Mouse (Mus musculus) myocyte (in vitro differentiated cells): ENCODE data around the gene Tanc2. TPM values are rescaled to one million over a fixed set of nuclear protein-coding genes. Genes with fewer than 3 reads are reported as not detected.
A peak's percentile ranks its signal among the peaks of the same experiment; 100 is the strongest.

Source experiments
- H3K27me3 ChIP-seq: one replicate; pipeline ENCODE4 v1.6.1; 2011; ENCODE audit not compliant: control insufficient read depth, insufficient read depth, insufficient read length
- H3K36me3 ChIP-seq: one replicate; pipeline ENCODE4 v1.6.1; 2011; ENCODE audit not compliant: control insufficient read depth, insufficient read depth
- H3K4me2 ChIP-seq: one replicate; pipeline ENCODE4 v1.6.1; 2011; ENCODE audit warnings: low read depth, control low read depth
- H3K4me3 ChIP-seq: one replicate; pipeline ENCODE4 v1.5.1; 2011; ENCODE audit warnings: mild to moderate bottlenecking, control low read depth, moderate library complexity
- H3K79me2 ChIP-seq: one replicate; pipeline ENCODE4 v1.6.1; 2011; ENCODE audit not compliant: control insufficient read depth, insufficient read depth
- H3ac ChIP-seq: one replicate; pipeline ENCODE4 v1.6.1; 2011; ENCODE audit not compliant: control insufficient read depth, insufficient read length
- CEBPB ChIP-seq: IDR thresholded peaks from 2 replicates; pipeline ENCODE4 v1.6.1; 2011; ENCODE audit warnings: mild to moderate bottlenecking, moderate library complexity; ENCODE audit not compliant: poor library complexity, insufficient read depth, severe bottlenecking
- E2F4 ChIP-seq: IDR thresholded peaks from one replicate; pipeline ENCODE4 v1.6.1; 2011; ENCODE audit warnings: mild to moderate bottlenecking, control low read depth, moderate library complexity; ENCODE audit not compliant: insufficient read depth
- MAX ChIP-seq: IDR thresholded peaks from one replicate; pipeline ENCODE4 v1.6.1; 2011; ENCODE audit warnings: low read depth, mild to moderate bottlenecking, control low read depth
- MYOD1 ChIP-seq, 3 experiments: IDR thresholded peaks; one replicate each; pipeline ENCODE4 v1.6.1; 2011; ENCODE audit warnings: control low read depth in 2 of 3, low read depth in 2 of 3, mild to moderate bottlenecking in 2 of 3, moderate library complexity in 1 of 3; ENCODE audit not compliant: insufficient read length in 2 of 3, control insufficient read depth in 1 of 3
- MYOG ChIP-seq, 3 experiments: IDR thresholded peaks; one replicate each; pipeline ENCODE4 v1.6.1; 2011; ENCODE audit warnings: control low read depth in 2 of 3, low read depth in 2 of 3, mild to moderate bottlenecking in 2 of 3; ENCODE audit not compliant: insufficient read length in 2 of 3, control insufficient read depth in 1 of 3, insufficient read depth in 1 of 3
- POLR2A ChIP-seq: IDR thresholded peaks from one replicate; pipeline ENCODE4 v1.6.1; 2011; ENCODE audit warnings: low read depth, mild to moderate bottlenecking, control low read depth, moderate library complexity; ENCODE audit not compliant: insufficient read length
- POLR2AphosphoS2 ChIP-seq: IDR thresholded peaks from one replicate; pipeline ENCODE4 v1.6.1; 2011; ENCODE audit warnings: low read depth, control low read depth; ENCODE audit not compliant: insufficient read length
- REST ChIP-seq: IDR thresholded peaks from one replicate; pipeline ENCODE4 v1.6.1; 2011; ENCODE audit warnings: mild to moderate bottlenecking, control low read depth, moderate library complexity; ENCODE audit not compliant: insufficient read depth, insufficient read length
- SRF ChIP-seq: IDR thresholded peaks from one replicate; pipeline ENCODE4 v1.6.1; 2011; ENCODE audit warnings: low read depth; ENCODE audit not compliant: control insufficient read depth, insufficient read length
- TCF12 ChIP-seq: IDR thresholded peaks from one replicate; pipeline ENCODE4 v1.6.1; 2011; ENCODE audit warnings: mild to moderate bottlenecking, control low read depth; ENCODE audit not compliant: poor library complexity, insufficient read depth, severe bottlenecking
- TCF3 ChIP-seq: IDR thresholded peaks from one replicate; pipeline ENCODE4 v1.6.1; 2011; ENCODE audit warnings: low read depth, control low read depth; ENCODE audit not compliant: insufficient read length
- USF1 ChIP-seq: IDR thresholded peaks from one replicate; pipeline ENCODE4 v1.6.1; 2011; ENCODE audit warnings: low read depth, mild to moderate bottlenecking, control low read depth, moderate library complexity
- polyA plus RNA-seq: library from polyadenylated mRNA; unstranded; fragments of >200 nt; fragmentation: generic; extraction: Trizol; gene quantifications from one replicate; pipeline ENCODE4 v1.2.1, GENCODE M21; 2012; ENCODE audit warnings: missing spikeins

The Tanc2 gene
- polyA plus RNA-seq, 1 experiment, result 8.0 TPM

GRCm38 (mm10) chr11:105758561-105759203 lies 168.9 kb downstream of the Tanc2 start:
- no peak for TF ChIP-seq REST
- TF ChIP-seq SRF, result no peak
- peak in 2 of 3 experiments; percentile 10 to 12 for TF ChIP-seq MYOD1 (IDR thresholded peaks at IDR 0.05; ENCODE audit: control insufficient read depth in 1 of 3, insufficient read length in 2 of 3, low read depth in 2 of 3)
- Histone ChIP-seq H3K4me3 (no peak overlapping the region), H3K4me2 (peak overlapping the region; percentile 25), H3ac (no peak overlapping the region), H3K79me2 (peaks cover 3% of the 10 kb centered on the region), H3K27me3 (no peaks in the 10 kb centered on the region), H3K36me3 (no peaks in the 10 kb centered on the region)

GRCm38 (mm10) chr11:105759413-105759812 lies 169.6 kb downstream of the Tanc2 start:
- H3K4me3 ChIP-seq, result no peak overlapping the region
- TF ChIP-seq TCF3, result no peak
- TF ChIP-seq MYOD1 (IDR thresholded peaks at IDR 0.05; ENCODE audit: control insufficient read depth in 1 of 3, insufficient read length in 2 of 3, low read depth in 2 of 3), result no peak
- no peak for TF ChIP-seq USF1
- no peak for TF ChIP-seq TCF12
- no peak for TF ChIP-seq POLR2A
- TF ChIP-seq REST, result no peak
- TF ChIP-seq MYOG (IDR thresholded peaks at IDR 0.05; ENCODE audit: control insufficient read depth in 1 of 3, insufficient read depth in 1 of 3, insufficient read length in 2 of 3, low read depth in 2 of 3), result no peak
- TF ChIP-seq E2F4, result no peak
- no peak for TF ChIP-seq MAX
- TF ChIP-seq POLR2AphosphoS2, result no peak
- TF ChIP-seq SRF, result no peak
- H3K79me2 ChIP-seq, result peaks cover 4% of the 10 kb centered on the region
- H3ac ChIP-seq, result no peak overlapping the region
- H3K4me2 ChIP-seq, result no peak overlapping the region
- no peaks in the 10 kb centered on the region for H3K27me3 ChIP-seq
- H3K36me3 ChIP-seq, result no peaks in the 10 kb centered on the region

- Histone ChIP-seq H3ac (no peak overlapping the region), H3K4me3 (no peak overlapping the region), H3K36me3 (no peaks in the 10 kb centered on the region), H3K27me3 (no peaks in the 10 kb centered on the region), H3K4me2 (no peak overlapping the region), H3K79me2 (peaks cover 4% of the 10 kb centered on the region)
- TF ChIP-seq TCF3 (no peak), POLR2AphosphoS2 (no peak), USF1 (no peak), TCF12 (no peak)
These were observed 170.6 kb downstream of the Tanc2 start for GRCm38 (mm10) chr11:105760346-105760745.

GRCm38 (mm10) chr11:105777802-105778201 lies 188.0 kb downstream of the Tanc2 start:
- Histone ChIP-seq H3ac (no peak overlapping the region), H3K4me2 (no peak overlapping the region), H3K36me3 (peaks cover 7% of the 10 kb centered on the region), H3K4me3 (no peak overlapping the region), H3K27me3 (no peaks in the 10 kb centered on the region), H3K79me2 (no peaks in the 10 kb centered on the region)
- no peak for TF ChIP-seq MYOD1 (IDR thresholded peaks at IDR 0.05; ENCODE audit: control insufficient read depth in 1 of 3, insufficient read length in 2 of 3, low read depth in 2 of 3)
- no peak for TF ChIP-seq TCF3
- TF ChIP-seq MYOG (IDR thresholded peaks at IDR 0.05; ENCODE audit: control insufficient read depth in 1 of 3, insufficient read depth in 1 of 3, insufficient read length in 2 of 3, low read depth in 2 of 3), result no peak
- TF ChIP-seq POLR2AphosphoS2, result no peak
- TF ChIP-seq SRF, result no peak
- TF ChIP-seq USF1, result no peak
- no peak for TF ChIP-seq MAX
- TF ChIP-seq TCF12, result no peak
- no peak for TF ChIP-seq E2F4
- TF ChIP-seq REST, result no peak
- no peak for TF ChIP-seq POLR2A
- TF ChIP-seq CEBPB, result no peak

GRCm38 (mm10) chr11:105792501-105792900 lies 202.7 kb downstream of the Tanc2 start:
- H3K27me3 ChIP-seq, result no peaks in the 10 kb centered on the region
- H3ac ChIP-seq, result no peak overlapping the region
- H3K79me2 ChIP-seq, result no peaks in the 10 kb centered on the region
- TF ChIP-seq REST (no peak), USF1 (no peak), TCF3 (no peak), SRF (no peak), MAX (no peak), POLR2AphosphoS2 (no peak), E2F4 (no peak), POLR2A (no peak), CEBPB (no peak), MYOG (IDR thresholded peaks at IDR 0.05; ENCODE audit: control insufficient read depth in 1 of 3, insufficient read depth in 1 of 3, insufficient read length in 2 of 3, low read depth in 2 of 3) (no peak), TCF12 (no peak), MYOD1 (IDR thresholded peaks at IDR 0.05; ENCODE audit: control insufficient read depth in 1 of 3, insufficient read length in 2 of 3, low read depth in 2 of 3) (no peak)
- H3K4me2 ChIP-seq, result no peak overlapping the region
- H3K4me3 ChIP-seq, result no peak overlapping the region
- H3K36me3 ChIP-seq, result no peaks in the 10 kb centered on the region
